Mouse (Mus musculus) midbrain, embryonic 12.5 days (tissue): Measurements from ENCODE around the gene Gpn2. TPM values are rescaled to one million over a fixed set of nuclear protein-coding genes. Genes with fewer than 3 reads are reported as not detected.

Experiments
- ATAC-seq: fragments of 200-750 bp; cut with Nextera tagmentation; 2 replicates; pipeline ENCODE4 v1.8.0; 2017; ENCODE audit warnings: low read depth, moderate TSS enrichment, moderate library complexity; ENCODE audit not compliant: low FRiP score
- H3K27ac ChIP-seq: fragments of 300-500 bp; sonication (generic); replicated peaks from 2 replicates; pipeline ENCODE4 v1.5.1; 2016; ENCODE audit warnings: mild to moderate bottlenecking
- H3K27me3 ChIP-seq: fragments of 300-500 bp; sonication (generic); 2 replicates; pipeline ENCODE4 v1.6.1; 2016; ENCODE audit warnings: mild to moderate bottlenecking
- H3K36me3 ChIP-seq: fragments of 300-500 bp; sonication (generic); 2 replicates; pipeline ENCODE4 v1.6.1; 2016
- H3K4me1 ChIP-seq: fragments of 300-500 bp; sonication (generic); 2 replicates; pipeline ENCODE4 v1.6.1; 2016
- H3K4me2 ChIP-seq: fragments of 300-500 bp; sonication (generic); replicated peaks from 2 replicates; pipeline ENCODE4 v1.6.1; 2016; ENCODE audit warnings: mild to moderate bottlenecking, moderate library complexity
- H3K4me3 ChIP-seq: fragments of 300-500 bp; sonication (generic); 2 replicates; pipeline ENCODE4 v1.5.1; 2016; ENCODE audit warnings: mild to moderate bottlenecking
- H3K9ac ChIP-seq: fragments of 300-500 bp; sonication (generic); replicated peaks from 2 replicates; pipeline ENCODE4 v1.6.1; 2016; ENCODE audit warnings: mild to moderate bottlenecking, moderate library complexity
- H3K9me3 ChIP-seq: fragments of 300-500 bp; sonication (generic); 2 replicates; pipeline ENCODE4 v1.6.1; 2016; ENCODE audit warnings: mild to moderate bottlenecking
- WGBS: fragments of 180-500 bp; shearing (Covaris S2); methylation state at CpG from one replicate; pipeline ENCODE4 v1.1.7; 2016; 5-methylcytosine and 5-hydroxymethylcytosine counted together
- polyA plus RNA-seq: library from polyadenylated mRNA; unstranded; fragments of >200 nt; fragmentation: Nextera tagmentation; extraction: Ambion mirVana; gene quantifications from 2 replicates; pipeline ENCODE4 v1.2.1, GENCODE M21; 2016

Gene Gpn2
- polyA plus RNA-seq, 1 experiment from 2014 or later, result 25.3 TPM

- peaks cover 11% of the 10 kb centered on the region for H3K4me1 ChIP-seq
- H3K9me3 ChIP-seq, result no peaks in the 10 kb centered on the region
- no peaks in the 10 kb centered on the region for H3K27me3 ChIP-seq
- peaks cover 36% of the 10 kb centered on the region for H3K36me3 ChIP-seq
- no peak overlapping the region for H3K4me2 ChIP-seq
- H3K4me3 ChIP-seq, result no peak overlapping the region
- no peak for ATAC-seq
- 92% methylated on average over 14 of the region's 14 CpGs for WGBS
- H3K9ac ChIP-seq, result no peak overlapping the region
- no peak overlapping the region for H3K27ac ChIP-seq
Measured at GRCm38 (mm10) chr4:133627039-133627438, 42.9 kb downstream of the Gpn2 start.

GRCm38 (mm10) chr4:133628517-133628916, 44.4 kb downstream of the Gpn2 start:
- Histone ChIP-seq H3K27me3 (no peaks in the 10 kb centered on the region), H3K9ac (no peak overlapping the region), H3K27ac (no peak overlapping the region), H3K36me3 (peaks cover 34% of the 10 kb centered on the region), H3K4me3 (no peak overlapping the region), H3K9me3 (no peaks in the 10 kb centered on the region), H3K4me2 (no peak overlapping the region), H3K4me1 (peaks cover 19% of the 10 kb centered on the region)
- no peak for ATAC-seq
- 82% methylated on average over 2 of the region's 2 CpGs for WGBS

GRCm38 (mm10) chr4:133629191-133629590, 45.0 kb downstream of the Gpn2 start:
- peaks cover 27% of the 10 kb centered on the region for H3K36me3 ChIP-seq
- no peak overlapping the region for H3K4me3 ChIP-seq
- no peaks in the 10 kb centered on the region for H3K27me3 ChIP-seq
- H3K27ac ChIP-seq, result no peak overlapping the region
- no peaks in the 10 kb centered on the region for H3K9me3 ChIP-seq
- H3K4me1 ChIP-seq, result peaks cover 19% of the 10 kb centered on the region
- 88% methylated on average over 7 of the region's 7 CpGs for WGBS
- no peak overlapping the region for H3K9ac ChIP-seq
- H3K4me2 ChIP-seq, result no peak overlapping the region
- ATAC-seq, result no peak

DNA sequence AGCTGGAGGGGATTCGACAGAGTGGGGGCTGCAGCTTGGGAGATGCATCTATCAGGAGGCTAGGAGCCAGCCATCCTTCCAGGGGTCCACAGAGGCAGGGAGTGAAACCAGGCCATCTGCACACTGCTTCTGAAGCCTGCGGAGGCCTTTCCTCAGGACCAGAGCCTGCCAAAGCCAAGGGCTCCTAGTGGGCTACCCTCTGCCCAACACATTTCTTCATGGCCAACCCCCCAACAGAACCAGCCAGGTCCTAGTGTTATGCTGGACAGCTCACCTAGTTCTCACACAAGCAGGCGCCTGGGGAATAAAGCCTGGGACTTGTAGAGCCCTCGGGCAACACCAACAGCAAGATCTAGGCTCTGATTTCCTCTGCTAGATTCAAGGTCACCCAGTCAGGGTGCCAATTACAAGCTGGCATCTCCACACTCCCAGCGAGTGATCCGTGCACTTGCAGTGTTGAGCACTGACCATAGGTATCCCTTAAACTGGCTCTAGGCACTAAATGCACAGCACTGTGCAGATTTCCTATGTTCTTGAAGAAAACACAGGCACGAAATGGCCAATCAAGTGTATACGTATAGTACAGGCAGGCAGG, 46.3 kb downstream of the Gpn2 start:
- Histone ChIP-seq H3K27me3 (no peaks in the 10 kb centered on the region), H3K9ac (no peak overlapping the region), H3K36me3 (peaks cover 17% of the 10 kb centered on the region), H3K9me3 (no peaks in the 10 kb centered on the region), H3K4me3 (no peak overlapping the region), H3K4me2 (no peak overlapping the region), H3K27ac (no peak overlapping the region), H3K4me1 (peaks cover 19% of the 10 kb centered on the region)
- WGBS, result 94% methylated on average over 8 of the region's 8 CpGs
- ATAC-seq, result no peak

GRCm38 (mm10) chr4:133631071-133631768, 47.1 kb downstream of the Gpn2 start:
- Histone ChIP-seq H3K4me1 (peaks cover 19% of the 10 kb centered on the region), H3K4me3 (no peak overlapping the region), H3K27ac (no peak overlapping the region), H3K27me3 (no peaks in the 10 kb centered on the region), H3K4me2 (peak overlapping the region; percentile 93), H3K9ac (no peak overlapping the region), H3K9me3 (no peaks in the 10 kb centered on the region), H3K36me3 (peaks cover 9% of the 10 kb centered on the region)
- ATAC-seq, result no peak
- WGBS, result 86% methylated on average over 14 of the region's 14 CpGs

DNA sequence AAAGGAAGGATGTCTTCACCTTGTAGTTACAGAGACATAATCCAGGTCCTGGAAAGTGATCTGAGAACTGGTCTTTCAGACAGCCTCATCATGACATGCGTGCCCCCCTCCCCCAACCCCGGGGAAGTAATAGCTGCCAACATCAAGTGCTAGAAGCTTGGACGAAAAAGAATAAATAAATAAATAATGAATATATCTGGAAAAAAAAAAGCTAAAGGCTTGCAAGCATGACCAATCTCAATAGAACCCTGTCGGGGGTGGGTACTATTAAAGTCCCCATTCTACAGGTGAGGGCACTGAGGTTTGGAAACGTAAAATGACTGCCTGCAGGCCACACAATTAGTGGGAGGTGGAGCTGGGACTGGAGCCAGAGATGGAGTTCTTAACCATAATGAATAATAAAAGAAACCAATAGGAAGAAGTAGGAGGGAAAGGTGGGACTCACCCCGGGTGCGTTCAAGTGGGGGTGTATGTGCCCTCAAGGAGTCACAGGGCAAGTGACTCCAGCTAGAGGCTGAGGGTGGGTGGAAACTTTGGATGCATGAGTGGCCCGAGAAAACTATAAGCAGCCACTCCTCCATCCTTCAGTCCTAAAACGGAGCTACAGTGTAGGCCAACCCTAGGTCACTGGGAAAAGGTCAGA, 47.7 kb downstream of the Gpn2 start:
- WGBS, result 46% methylated on average over 9 of the region's 9 CpGs
- Histone ChIP-seq H3K9me3 (no peaks in the 10 kb centered on the region), H3K4me2 (peak overlapping the region; percentile 93), H3K4me3 (peak overlapping the region; percentile 77), H3K36me3 (peaks cover 3% of the 10 kb centered on the region; the same call in 1 of the 2 replicates), H3K4me1 (peaks cover 19% of the 10 kb centered on the region), H3K27me3 (no peaks in the 10 kb centered on the region), H3K9ac (peak overlapping the region; percentile 90), H3K27ac (no peak overlapping the region)
- ATAC-seq, result no peak

GRCm38 (mm10) chr4:133632483-133633327, 48.5 kb downstream of the Gpn2 start:
- Histone ChIP-seq H3K4me2 (peak overlapping the region; percentile 93), H3K4me3 (peak overlapping the region; percentile 77), H3K36me3 (no peaks in the 10 kb centered on the region), H3K9ac (peak overlapping the region; percentile 90), H3K4me1 (peaks cover 19% of the 10 kb centered on the region), H3K27me3 (no peaks in the 10 kb centered on the region), H3K9me3 (no peaks in the 10 kb centered on the region), H3K27ac (peak overlapping the region; percentile 54)
- peak; percentile 75 for ATAC-seq
- 1% methylated on average over 52 of the region's 69 CpGs for WGBS

- Histone ChIP-seq H3K27me3 (no peaks in the 10 kb centered on the region), H3K36me3 (no peaks in the 10 kb centered on the region), H3K4me1 (peaks cover 19% of the 10 kb centered on the region), H3K9ac (peak overlapping the region; percentile 90), H3K4me3 (peak overlapping the region; percentile 77), H3K9me3 (no peaks in the 10 kb centered on the region), H3K27ac (peak overlapping the region; percentile 54), H3K4me2 (peak overlapping the region; percentile 93)
- 9% methylated on average over 39 of the region's 47 CpGs for WGBS
- peak; percentile 86 for ATAC-seq
Measured at GRCm38 (mm10) chr4:133633332-133634042, 49.3 kb downstream of the Gpn2 start.

DNA sequence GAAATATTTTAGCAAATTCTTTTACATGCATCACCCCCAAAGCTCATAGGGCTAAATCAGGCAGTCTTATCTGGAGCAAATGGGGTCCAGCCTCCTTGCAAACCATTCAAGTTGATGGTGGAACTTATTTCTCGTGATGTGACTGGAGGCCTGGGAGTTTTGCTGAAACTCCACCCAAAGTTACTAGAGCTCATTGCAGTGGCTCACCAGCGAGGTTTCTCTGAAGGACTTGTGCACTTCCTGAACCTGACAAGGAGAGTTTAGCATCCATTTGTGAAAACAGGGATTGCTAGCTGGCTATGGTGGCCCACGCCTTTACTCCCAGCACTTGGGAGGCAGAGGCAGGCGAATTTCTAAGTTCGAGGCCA, 49.9 kb downstream of the Gpn2 start:
- Histone ChIP-seq H3K4me1 (peaks cover 19% of the 10 kb centered on the region), H3K27me3 (no peaks in the 10 kb centered on the region), H3K9ac (peak overlapping the region; percentile 90; the same call in 1 of the 2 replicates), H3K4me2 (no peak overlapping the region), H3K36me3 (no peaks in the 10 kb centered on the region), H3K4me3 (no peak overlapping the region), H3K9me3 (no peaks in the 10 kb centered on the region), H3K27ac (no peak overlapping the region)
- no peak for ATAC-seq
- 77% methylated on average over 5 of the region's 5 CpGs for WGBS
